Mouse (Mus musculus) cortical plate, adult 2 months (tissue): ENCODE data around the gene Ripor2.

Experiments used
- CTCF ChIP-seq: fragments of 200-500 bp; IDR thresholded peaks from 2 replicates; pipeline ENCODE4 v1.5.1; 2011; ENCODE audit warnings: mild to moderate bottlenecking, control low read depth, low read length; ENCODE audit not compliant: insufficient read depth; ENCODE audit errors: extremely low read depth
- POLR2A ChIP-seq: fragments of 200-500 bp; IDR thresholded peaks from 2 replicates; pipeline ENCODE4 v1.6.1; 2011; ENCODE audit warnings: mild to moderate bottlenecking, low read length, control low read depth; ENCODE audit not compliant: insufficient read depth; ENCODE audit errors: extremely low read depth

DNA sequence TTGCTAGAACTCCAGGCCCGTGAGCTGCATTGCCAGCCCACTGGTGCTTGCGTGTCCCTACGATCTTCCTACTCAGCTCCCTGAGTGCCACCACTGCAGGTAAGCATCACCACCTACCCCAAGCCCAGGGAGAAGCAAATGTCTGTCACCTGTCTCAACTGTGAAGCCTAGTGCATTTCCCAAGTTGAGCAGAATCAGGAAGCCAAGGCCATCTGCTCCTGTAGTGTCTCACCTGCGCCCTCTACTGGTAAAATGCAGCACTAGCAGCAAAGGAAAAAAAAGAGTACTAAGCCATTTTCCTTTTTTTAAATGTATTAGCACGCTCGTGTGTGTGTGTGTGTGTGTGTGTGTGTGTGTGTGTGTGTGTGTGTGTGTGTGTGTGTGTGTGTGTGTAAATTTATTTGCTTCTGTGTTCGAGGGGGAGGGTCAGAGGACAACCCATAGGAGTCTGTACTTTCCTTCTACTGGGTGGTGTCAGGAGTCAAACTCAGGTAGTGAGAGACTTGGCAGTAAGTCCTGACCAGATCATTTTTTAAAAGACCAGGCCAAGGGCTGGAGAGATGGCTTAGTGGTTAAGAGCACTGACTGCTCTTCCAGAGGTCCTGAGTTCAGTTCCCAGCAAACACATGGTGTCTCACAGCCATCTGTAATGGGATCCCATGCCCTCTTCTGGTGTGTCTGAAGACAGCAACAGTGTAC lies 194.3 kb downstream of the Ripor2 start:
- TF ChIP-seq POLR2A (no peak), CTCF (peak; percentile 89)
